Mouse (Mus musculus) right cerebral cortex, postnatal 36 days (tissue): Measurements from ENCODE around the gene Arrb1.

Experiments
- DNase-seq, 2 experiments: peaks; one replicate each; pipeline ENCODE4 v3.0.0; 2022; ENCODE audit warnings: low spot score in 2 of 2, mixed read lengths in 1 of 2

Arrb1 gene

GRCm38 (mm10) chr7:99537183-99537756 lies 2.0 kb downstream of the Arrb1 start:
- no peak for DNase-seq

DNA sequence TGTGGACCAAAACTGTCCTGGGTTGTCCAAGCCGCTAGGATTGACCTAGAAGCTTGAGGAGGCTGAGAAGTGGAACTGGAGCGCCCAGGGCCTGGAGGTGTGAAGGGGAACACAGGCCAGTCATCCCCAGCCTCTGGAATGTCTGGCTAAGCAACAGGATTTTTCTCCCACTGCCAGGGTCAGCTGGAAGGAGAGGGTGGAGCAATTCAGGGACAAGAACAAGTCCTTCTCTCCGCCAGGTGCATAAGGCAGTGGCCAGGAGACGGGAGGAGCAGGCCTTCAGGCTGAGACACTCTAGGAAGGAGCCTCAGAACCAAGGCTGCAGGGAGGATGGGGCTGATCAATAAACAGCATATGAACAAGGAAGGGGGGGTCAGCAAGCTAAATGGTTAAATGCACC lies 3.2 kb downstream of the Arrb1 start:
- DNase-seq: no peak

GRCm38 (mm10) chr7:99539201-99539891 lies 4.1 kb downstream of the Arrb1 start:
- no peak for DNase-seq

- no peak for DNase-seq
These were observed 4.8 kb downstream of the Arrb1 start for GRCm38 (mm10) chr7:99540016-99540415.

- no peak for DNase-seq
These were observed 5.9 kb downstream of the Arrb1 start for GRCm38 (mm10) chr7:99541204-99541603.

- DNase-seq: peak in 1 of 2 experiments; percentile 42
These were observed 9.0 kb downstream of the Arrb1 start for GRCm38 (mm10) chr7:99544272-99544671.

GRCm38 (mm10) chr7:99545885-99546745 lies 10.8 kb downstream of the Arrb1 start:
- no peak for DNase-seq

GRCm38 (mm10) chr7:99547584-99548487 lies 12.6 kb downstream of the Arrb1 start:
- DNase-seq: no peak

DNA sequence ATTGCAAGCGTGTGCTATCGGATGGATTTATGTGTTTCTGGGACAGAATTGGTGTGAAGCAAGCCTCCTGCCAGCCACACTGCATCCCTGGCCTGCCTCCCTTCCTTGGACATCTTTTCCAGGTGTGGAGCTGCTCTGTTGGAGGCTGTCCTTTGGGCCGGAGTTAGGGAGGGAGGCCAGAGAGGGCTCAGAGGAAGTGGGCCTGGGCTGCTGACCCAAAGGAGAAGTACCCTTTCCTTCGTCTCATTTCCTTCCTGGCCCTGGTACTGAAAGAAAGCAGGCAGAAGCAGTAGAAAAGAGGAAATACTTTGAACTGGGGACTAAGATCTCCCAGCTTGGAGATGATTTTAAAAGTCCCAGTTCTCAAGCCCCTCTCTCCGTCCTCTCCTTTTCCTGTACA lies 14.4 kb downstream of the Arrb1 start:
- DNase-seq: no peak

DNA sequence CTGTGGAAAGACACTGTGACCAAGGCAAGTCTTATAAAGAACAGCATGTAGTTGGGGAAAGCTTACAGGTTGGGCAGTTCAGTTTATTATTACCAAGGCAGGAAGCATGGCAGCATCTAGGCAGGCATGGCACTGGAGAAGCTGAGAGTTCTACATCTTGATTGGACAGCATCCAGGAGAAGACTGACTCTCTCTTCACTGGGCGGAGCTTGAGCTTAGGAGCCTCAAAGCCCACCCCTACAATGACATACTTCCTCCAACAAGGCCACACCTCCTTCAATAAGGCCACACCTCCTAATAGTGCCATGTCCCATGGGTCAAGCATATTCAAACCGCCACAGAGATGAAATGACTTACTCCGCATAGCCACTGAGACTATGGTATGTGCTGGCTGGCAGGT lies 16.4 kb downstream of the Arrb1 start:
- no peak for DNase-seq

DNA sequence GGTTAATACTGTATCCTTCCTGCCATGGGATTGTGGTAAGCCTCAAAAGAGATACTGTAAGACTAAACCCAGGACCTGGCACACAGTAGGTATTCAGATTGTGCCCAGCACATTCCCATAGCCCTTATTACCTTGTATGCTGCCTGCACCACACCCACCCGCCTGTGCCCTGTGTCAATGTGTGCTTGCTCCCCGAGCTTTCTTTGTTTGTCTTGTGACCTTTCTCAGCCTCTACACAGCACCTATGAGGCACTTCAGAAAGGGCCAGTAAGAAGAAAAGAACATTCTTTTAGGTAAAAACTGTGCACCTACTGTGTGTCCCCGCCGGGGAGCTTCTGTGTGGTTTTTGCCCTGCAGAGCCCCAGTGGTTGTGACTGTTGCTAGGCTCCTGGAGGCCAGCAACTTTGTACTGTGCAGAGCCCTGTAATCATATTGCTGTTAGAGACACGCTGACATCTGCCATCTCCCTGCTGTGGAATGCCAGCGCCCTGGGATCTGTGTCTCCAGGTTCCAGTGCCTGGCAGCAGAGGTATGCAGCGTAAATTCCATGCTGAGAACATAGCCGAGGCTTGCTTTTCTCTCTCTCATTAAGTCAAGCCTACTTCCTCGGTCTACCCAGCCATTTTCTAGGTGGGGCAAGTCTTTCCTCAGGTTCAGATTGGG lies 18.1 kb downstream of the Arrb1 start:
- DNase-seq: no peak

DNA sequence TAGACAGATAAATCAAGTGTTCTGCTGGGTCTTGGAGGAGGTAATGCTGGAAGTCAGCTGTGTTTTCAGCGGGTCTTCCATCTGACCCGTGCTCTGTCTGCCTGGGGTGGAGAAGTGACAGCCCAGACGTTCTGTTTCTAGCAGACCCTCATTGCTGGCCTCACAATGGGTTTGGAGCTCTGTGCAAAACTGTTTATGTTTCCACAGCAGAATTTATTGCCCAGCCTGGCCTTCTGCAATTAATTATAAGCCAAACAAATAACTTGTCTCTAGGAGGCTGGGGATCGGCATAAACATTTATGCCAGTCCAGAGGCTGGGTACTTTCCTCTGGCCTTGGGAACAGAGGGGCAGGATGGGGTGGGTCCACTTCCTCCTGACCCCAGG lies 18.6 kb downstream of the Arrb1 start:
- no peak for DNase-seq

GRCm38 (mm10) chr7:99555862-99556261 lies 20.6 kb downstream of the Arrb1 start:
- DNase-seq: peak; percentile 61 to 70

- no peak for DNase-seq
These were observed 23.8 kb downstream of the Arrb1 start for GRCm38 (mm10) chr7:99559091-99559490.

GRCm38 (mm10) chr7:99562478-99562877 lies 27.2 kb downstream of the Arrb1 start:
- peak; percentile 43 to 52 for DNase-seq

DNA sequence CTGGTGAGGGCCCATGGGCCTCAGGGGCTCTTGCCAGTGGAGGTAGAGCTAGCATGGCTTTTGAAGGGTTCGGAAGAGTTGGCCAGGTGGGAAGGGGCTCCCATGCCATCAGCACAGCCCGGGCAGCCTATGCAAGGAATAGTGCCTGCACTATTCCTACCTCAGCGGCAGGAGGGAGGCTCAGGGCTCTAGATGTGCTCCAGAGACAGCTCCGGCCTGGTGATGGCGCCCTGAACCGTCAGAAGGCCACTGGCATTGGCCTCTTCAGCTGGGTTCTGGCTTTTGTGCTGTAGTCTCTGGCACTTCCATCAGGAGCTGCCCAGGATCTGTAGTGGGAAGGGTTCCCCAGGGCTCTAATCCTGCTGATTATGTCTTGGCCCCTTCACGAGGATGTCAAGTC lies 28.0 kb downstream of the Arrb1 start:
- no peak for DNase-seq

DNA sequence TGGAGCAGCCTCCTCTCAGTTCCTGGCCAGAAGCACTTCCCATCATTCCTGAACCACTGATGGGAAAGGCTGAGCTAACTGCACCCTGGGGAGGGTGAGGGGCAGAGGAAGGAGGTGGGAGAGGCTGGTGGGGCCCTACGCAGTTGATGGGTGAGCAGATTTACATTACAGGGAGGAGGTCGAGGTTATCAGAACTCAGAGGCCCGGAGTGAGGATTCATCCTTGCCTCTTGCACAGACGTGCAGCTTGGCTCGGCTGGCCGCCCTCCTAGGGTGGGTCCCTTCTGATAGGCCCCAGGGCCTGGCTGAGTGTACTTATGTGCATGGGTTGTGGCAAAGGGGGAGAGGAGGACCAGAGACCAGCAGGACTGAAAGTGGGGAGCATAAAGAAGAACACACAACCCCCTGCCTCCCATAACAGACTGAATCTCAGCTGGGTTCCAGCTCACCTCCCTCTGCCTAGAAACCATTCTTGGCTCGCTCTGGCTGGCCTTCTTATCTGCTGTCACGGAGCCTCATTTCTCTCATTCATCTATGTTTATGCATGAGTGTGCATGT lies 30.1 kb downstream of the Arrb1 start:
- no peak for DNase-seq

GRCm38 (mm10) chr7:99570680-99571079 lies 35.4 kb downstream of the Arrb1 start:
- DNase-seq: no peak

GRCm38 (mm10) chr7:99572931-99573330 lies 37.7 kb downstream of the Arrb1 start:
- peak; percentile 47 to 50 for DNase-seq

GRCm38 (mm10) chr7:99573351-99573750 lies 38.1 kb downstream of the Arrb1 start:
- no peak for DNase-seq

DNA sequence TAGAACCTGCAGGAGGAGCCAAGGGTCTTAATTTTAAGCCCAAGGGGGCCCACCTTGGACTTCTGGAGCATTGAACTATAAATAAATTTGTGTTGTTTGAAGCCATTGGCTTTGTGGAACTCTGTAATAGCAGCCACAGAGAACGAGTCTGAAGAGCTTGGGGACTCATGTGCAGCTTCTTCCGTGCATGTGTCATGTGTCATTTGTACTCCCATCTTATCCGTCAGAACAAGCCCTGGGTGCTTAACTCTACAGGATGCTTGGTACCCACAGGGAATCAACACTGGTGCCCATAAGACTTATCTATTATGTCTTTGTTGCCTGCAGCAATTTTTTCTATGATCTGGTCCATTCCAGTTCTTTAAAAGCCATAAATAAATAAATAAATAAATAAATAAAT lies 43.0 kb downstream of the Arrb1 start:
- no peak for DNase-seq
